Mouse (Mus musculus) mesoderm, embryonic 11.5 days (tissue): ENCODE measurements at regions not wholly inside any gene's neighbourhood (a gene's known extent, or its start where the extent isn't known, plus 50 kb on each side); places are given as distances from the start of the nearest gene placed in this dataset.
A peak's percentile ranks its signal among the peaks of the same experiment; 100 is the strongest.

Experiments used
- DNase-seq: peaks from one replicate; pipeline ENCODE4 v3.0.0-alpha.2; 2012; ENCODE audit warnings: low read depth, low spot score

- no peak for DNase-seq
Measured at GRCm38 (mm10) chr12:50734135-50734534, 85.2 kb upstream of the Prkd1 start.

DNA sequence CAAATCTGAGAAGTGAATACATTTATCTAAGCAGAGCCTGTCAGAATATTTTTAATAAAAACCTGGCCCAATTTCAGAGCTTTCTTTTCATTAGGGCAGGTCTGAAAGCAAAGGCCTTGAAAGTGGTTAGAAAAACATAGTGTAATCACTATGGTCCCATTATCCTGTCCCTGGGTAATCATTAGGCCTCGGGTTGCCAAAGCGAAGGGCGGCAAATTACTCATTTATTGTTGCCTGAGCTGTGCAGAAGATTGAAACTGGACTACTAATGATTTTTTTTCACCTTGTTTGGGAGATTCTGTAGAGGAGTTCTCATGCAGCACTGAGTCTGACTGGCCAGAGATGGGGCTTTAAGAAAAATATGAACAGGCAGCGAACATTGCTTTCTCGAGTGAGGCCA, 63.7 kb upstream of the Prkd1 start:
- no peak for DNase-seq

- DNase-seq: no peak
Measured at GRCm38 (mm10) chr12:50709000-50709788, 60.3 kb upstream of the Prkd1 start.

GRCm38 (mm10) chr12:50698613-50699442, 49.9 kb upstream of the Prkd1 start:
- DNase-seq: peak; percentile 23
